Mouse (Mus musculus): Measurements from ENCODE around the gene Nobox. TPM values are rescaled to one million over a fixed set of nuclear protein-coding genes. Genes with fewer than 3 reads are reported as not detected.

The Nobox gene
- total and polyA plus RNA-seq, 3 experiments: not detected

DNA sequence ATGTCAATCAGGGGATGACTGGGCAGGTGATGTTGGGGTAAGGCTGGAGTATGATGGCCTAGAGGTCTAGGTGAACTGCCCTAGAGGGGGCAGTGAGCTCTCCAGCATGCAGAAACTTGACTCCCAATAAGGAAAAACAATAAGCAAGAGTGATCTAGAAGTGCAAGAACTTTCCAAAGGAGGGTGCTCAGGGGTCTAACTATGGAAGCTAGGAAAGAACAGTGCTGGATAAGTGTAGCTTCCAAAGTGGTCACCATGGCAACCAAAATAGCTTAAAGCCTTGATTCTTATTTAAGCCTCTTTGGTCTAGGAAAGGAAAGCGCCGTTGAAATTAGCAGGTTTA, 11.9 kb downstream of the Nobox start (continued):
- TF ChIP-seq JUN (IDR thresholded peaks at IDR 0.05; ENCODE audit: insufficient read depth, low read depth, low read length): no peak

DNA sequence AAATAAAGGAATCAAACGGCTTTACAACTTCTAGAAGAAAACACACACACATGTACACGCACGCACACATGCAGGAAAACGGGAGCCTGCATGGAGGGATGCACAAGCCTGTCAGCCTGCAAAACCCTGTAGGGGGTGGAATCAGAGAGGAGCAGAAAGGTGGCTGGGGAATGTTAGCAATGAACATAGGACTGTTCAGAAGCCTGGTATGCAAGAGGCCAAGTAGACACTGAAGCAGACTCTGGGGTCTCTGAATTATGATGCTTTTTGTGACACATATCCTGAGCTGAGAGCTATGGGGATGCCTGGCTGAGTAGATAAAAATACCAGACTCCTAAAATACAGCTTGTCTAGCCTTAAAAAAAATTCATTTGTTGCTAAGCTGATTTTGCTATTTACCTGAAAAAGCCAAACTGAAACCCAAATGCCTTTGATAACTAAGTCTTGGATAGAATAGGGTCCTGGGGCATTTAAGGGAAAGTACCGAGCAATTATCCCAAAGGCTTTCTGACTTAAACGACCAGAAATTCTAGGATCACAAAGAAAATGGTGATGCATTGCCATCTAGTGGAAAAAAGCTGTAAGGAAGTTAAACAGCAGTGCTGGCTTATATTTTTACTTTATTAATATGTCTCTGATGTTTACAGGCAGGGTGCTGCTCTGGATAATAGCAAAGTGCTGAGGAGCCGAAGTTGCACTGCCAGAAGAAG, 12.4 kb downstream of the Nobox start:
- H3K36me3 ChIP-seq (replicated peaks in 1 of 2; ENCODE audit: control insufficient read depth in 1 of 2, insufficient read depth in 1 of 2, low read length in 1 of 2): no peaks in the 10 kb centered on the region
- H3K27me3 ChIP-seq (replicated peaks): no peaks in the 10 kb centered on the region
- H3K4me3 ChIP-seq (replicated peaks in 1 of 3; ENCODE audit: low read depth in 2 of 3, low read length in 2 of 3, poor library complexity in 1 of 3): no peak overlapping the region
- TF ChIP-seq CTCF (conservative IDR thresholded peaks at IDR 0.05 in 1 of 2, IDR thresholded peaks at IDR 0.05 in 1 of 2; ENCODE audit: low read depth in 2 of 2, low read length in 2 of 2): peak in 1 of 2 experiments; percentile 69; a peak in 2 of 4 replicates
- peak; percentile 39 for TF ChIP-seq SMC3 (IDR thresholded peaks at IDR 0.05; ENCODE audit: low read depth, low read length)
- no peak for TF ChIP-seq MAFK (IDR thresholded peaks at IDR 0.05; ENCODE audit: insufficient replicate concordance, low read length)
- TF ChIP-seq MAZ (IDR thresholded peaks at IDR 0.05; ENCODE audit: low read depth, low read length): no peak
- TF ChIP-seq RAD21 (IDR thresholded peaks at IDR 0.05; ENCODE audit: low read depth, low read length): peak; percentile 65
- TF ChIP-seq CHD2 (IDR thresholded peaks at IDR 0.05; ENCODE audit: low read length): no peak
- H3K4me2 ChIP-seq (ENCODE audit: insufficient read depth, low read depth, poor library complexity, severe bottlenecking): no peak overlapping the region
- dilution Hi-C loops (cut with MboI; ENCODE audit: extremely low pct_ligation_motif_present, extremely low pct_unique_long_range_greater_than_20kb, low sequenced_read_pairs): no loop called here
- H3K27ac ChIP-seq (ENCODE audit: insufficient read depth, low read depth): no peak overlapping the region
- peak; percentile 4 for DNase-seq (ENCODE audit: extremely low read depth)
- no peaks in the 10 kb centered on the region for H3K4me1 ChIP-seq (ENCODE audit: control insufficient read depth in 1 of 2, insufficient read depth in 2 of 2)
- in situ Hi-C loops (cut with MboI; ENCODE audit: low pct_ligation_motif_present, low pct_unique_long_range_greater_than_20kb, low sequenced_read_pairs): no loop called here
- no peaks in the 10 kb centered on the region for H3K9me3 ChIP-seq (replicated peaks; ENCODE audit: low read length)
- no peaks in the 10 kb centered on the region for H3K79me2 ChIP-seq (replicated peaks; ENCODE audit: control insufficient read depth, extremely low read depth, insufficient read depth, poor library complexity, severe bottlenecking)
- no peak overlapping the region for H3K9ac ChIP-seq (ENCODE audit: insufficient read depth, low read depth)

DNA sequence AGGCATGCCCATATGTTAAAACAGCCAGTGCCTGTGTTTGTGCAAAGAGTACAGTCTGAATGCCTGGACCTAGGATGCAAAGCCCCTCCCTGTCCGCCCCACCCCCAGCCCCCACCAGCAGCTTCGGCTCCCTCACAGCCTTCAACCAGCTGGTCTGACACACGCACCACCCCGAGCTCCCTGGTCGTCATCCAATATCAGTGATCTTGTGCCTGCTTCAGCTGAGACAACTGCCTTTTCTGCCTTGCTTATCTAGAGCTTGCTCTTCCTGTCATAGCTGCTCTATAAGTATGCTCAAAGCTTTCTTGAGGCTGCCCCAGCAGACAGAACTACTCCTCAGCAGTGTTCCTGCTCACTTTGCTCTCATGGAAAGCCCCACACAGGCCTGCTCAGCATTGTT, 13.4 kb downstream of the Nobox start:
- H3K9ac ChIP-seq (ENCODE audit: insufficient read depth, low read depth): no peak overlapping the region
- no peak overlapping the region for H3K4me2 ChIP-seq (ENCODE audit: insufficient read depth, low read depth, poor library complexity, severe bottlenecking)
- H3K4me1 ChIP-seq (ENCODE audit: control insufficient read depth in 1 of 2, insufficient read depth in 2 of 2): no peaks in the 10 kb centered on the region
- H3K79me2 ChIP-seq (replicated peaks; ENCODE audit: control insufficient read depth, extremely low read depth, insufficient read depth, poor library complexity, severe bottlenecking): no peaks in the 10 kb centered on the region
- H3K9me3 ChIP-seq (replicated peaks; ENCODE audit: low read length): no peaks in the 10 kb centered on the region
- H3K36me3 ChIP-seq (replicated peaks in 1 of 2; ENCODE audit: control insufficient read depth in 1 of 2, insufficient read depth in 1 of 2, low read length in 1 of 2): no peaks in the 10 kb centered on the region
- in situ Hi-C loops (cut with MboI; ENCODE audit: low pct_ligation_motif_present, low pct_unique_long_range_greater_than_20kb, low sequenced_read_pairs): no loop called here
- DNase-seq (ENCODE audit: extremely low read depth): no peak
- dilution Hi-C loops (cut with MboI; ENCODE audit: extremely low pct_ligation_motif_present, extremely low pct_unique_long_range_greater_than_20kb, low sequenced_read_pairs): no loop called here
- no peak overlapping the region for H3K4me3 ChIP-seq (replicated peaks in 1 of 3; ENCODE audit: low read depth in 2 of 3, low read length in 2 of 3, poor library complexity in 1 of 3)
- TF ChIP-seq NELFE (IDR thresholded peaks at IDR 0.05; ENCODE audit: low read depth, low read length) (no peak), POLR2A (IDR thresholded peaks at IDR 0.05; ENCODE audit: low read depth, low read length) (no peak), CTCF (conservative IDR thresholded peaks at IDR 0.05 in 1 of 2, IDR thresholded peaks at IDR 0.05 in 1 of 2; ENCODE audit: low read depth in 2 of 2, low read length in 2 of 2) (no peak), RAD21 (IDR thresholded peaks at IDR 0.05; ENCODE audit: low read depth, low read length) (no peak), E2F4 (IDR thresholded peaks at IDR 0.05; ENCODE audit: insufficient replicate concordance, low read depth, low read length) (no peak), PAX5 (IDR thresholded peaks at IDR 0.05; ENCODE audit: low read length) (no peak), TCF12 (IDR thresholded peaks at IDR 0.05; ENCODE audit: low read depth, low read length) (no peak), SIN3A (IDR thresholded peaks at IDR 0.05; ENCODE audit: low read length) (no peak), HCFC1 (IDR thresholded peaks at IDR 0.05; ENCODE audit: low read depth, low read length) (no peak), KAT2A (IDR thresholded peaks at IDR 0.05; ENCODE audit: insufficient replicate concordance, low read length) (no peak), POLR2AphosphoS2 (IDR thresholded peaks at IDR 0.05; ENCODE audit: low read depth, low read length) (no peak), MEF2A (IDR thresholded peaks at IDR 0.05; ENCODE audit: borderline replicate concordance, low read depth, low read length) (no peak), EP300 (IDR thresholded peaks at IDR 0.05; ENCODE audit: low read length) (no peak), SMC3 (IDR thresholded peaks at IDR 0.05; ENCODE audit: low read depth, low read length) (no peak)
- H3K27me3 ChIP-seq (replicated peaks): no peaks in the 10 kb centered on the region
- no peak overlapping the region for H3K27ac ChIP-seq (ENCODE audit: insufficient read depth, low read depth)
